Comparison of ENCODE assay signal across 16 mouse cellular contexts in genomic region chr6:72385258-72385657, GRCm38 (mm10).
"Had no signal": no experiment of that assay in that cellular context is flagged by ENCODE, and none has a peak within 500 bp of the region (broad histone marks: within the 10 kb centered on the region; RNA-seq: fewer than 3 reads in every experiment).

No protein-coding gene starts in this region.

- H3K9ac ChIP-seq: intestine, embryonic 15.5 days; kidney, embryonic 15.5 days had no signal

- H3K27ac ChIP-seq: intestine, embryonic 15.5 days; kidney, embryonic 15.5 days; left cerebral cortex, adult 2 months had no signal

- DNase-seq: kidney, adult 11 months; kidney, adult 8-10 months; kidney, postnatal 10 days; kidney, postnatal 36 days; layer of hippocampus, postnatal 36 days; lung, adult 18-20 months; lung, postnatal 14 days; lung, postnatal 4 days; midbrain, embryonic 14.5 days; right cerebral cortex, postnatal 14 days; right cerebral cortex, postnatal 4 days; thymus, postnatal 25 days had no signal

- H3K4me3 ChIP-seq: intestine, embryonic 15.5 days; kidney, embryonic 15.5 days; left cerebral cortex, adult 2 months had no signal

- ATAC-seq: intestine, embryonic 15.5 days had no signal

- H3K4me2 ChIP-seq: intestine, embryonic 15.5 days; kidney, embryonic 15.5 days; midbrain, embryonic 11.5 days had no signal

- H3K9me3 ChIP-seq: intestine, embryonic 15.5 days; kidney, embryonic 15.5 days had no signal

- H3K27me3 ChIP-seq: kidney, embryonic 15.5 days had no signal
